Mouse (Mus musculus) olfactory bulb, adult 2 months (tissue): ENCODE results near the gene Cyp20a1. TPM values are rescaled to one million over a fixed set of nuclear protein-coding genes. Genes with fewer than 3 reads are reported as not detected.
A peak's percentile ranks its signal among the peaks of the same experiment; 100 is the strongest.

Experiments
- H3K27ac ChIP-seq: fragments of 200-500 bp; 2 replicates; pipeline ENCODE4 v1.5.1; 2012; ENCODE audit warnings: low read depth, low read length; ENCODE audit not compliant: insufficient read depth
- H3K4me1 ChIP-seq: fragments of 200-500 bp; 2 replicates; pipeline ENCODE4 v1.6.1; 2012; ENCODE audit warnings: low read length; ENCODE audit not compliant: control insufficient read depth, insufficient read depth
- H3K4me3 ChIP-seq: fragments of 200-500 bp; 2 replicates; pipeline ENCODE4 v1.5.1; 2012; ENCODE audit warnings: mild to moderate bottlenecking, low read depth, low read length, moderate library complexity; ENCODE audit not compliant: insufficient read depth
- CTCF ChIP-seq: fragments of 200-500 bp; IDR thresholded peaks from 2 replicates; pipeline ENCODE4 v1.5.1; 2012; ENCODE audit warnings: low read depth, mild to moderate bottlenecking, low read length, moderate library complexity; ENCODE audit not compliant: insufficient read depth
- POLR2A ChIP-seq: fragments of 200-500 bp; IDR thresholded peaks from 2 replicates; pipeline ENCODE4 v1.6.1; 2012; ENCODE audit warnings: mild to moderate bottlenecking, low read depth, low read length, moderate library complexity; ENCODE audit not compliant: insufficient read depth
- WGBS: fragments of 180-500 bp; shearing (Covaris S2); methylation state at CpG from one replicate; pipeline ENCODE4 v1.1.7; 2018; 5-methylcytosine and 5-hydroxymethylcytosine counted together
- polyA plus RNA-seq: library from polyadenylated mRNA; stranded (reverse); fragments of >200 nt; gene quantifications from 2 replicates; pipeline ENCODE4 v1.2.4, GENCODE M21; 2012; ENCODE audit warnings: low replicate concordance; ENCODE audit not compliant: missing spikeins, insufficient read depth, insufficient read length

Gene Cyp20a1
- not detected in 2 replicates for polyA plus RNA-seq

GRCm38 (mm10) chr1:60342808-60343629 is at the start of gene Cyp20a1:
Gene Cyp20a1, plus strand, starts transcription at chr1:60343323.
- TF ChIP-seq POLR2A (peak; percentile 85), CTCF (no peak)
- H3K4me1 ChIP-seq = no peaks in the 10 kb centered on the region
- 1% methylated on average over 60 of the region's 60 CpGs for WGBS
- peak within 1 kb of the TSS; percentile 62 for H3K27ac ChIP-seq
- H3K4me3 ChIP-seq = peak within 1 kb of the TSS; percentile 72

- H3K27ac ChIP-seq = no peak overlapping the region
- H3K4me3 ChIP-seq = no peak overlapping the region
- TF ChIP-seq POLR2A (no peak), CTCF (no peak)
- no peaks in the 10 kb centered on the region for H3K4me1 ChIP-seq
- WGBS = 74% methylated on average over 1 of the region's 1 CpGs
Measured at GRCm38 (mm10) chr1:60293921-60294320, 49.2 kb upstream of the Cyp20a1 start.

- 3% methylated on average over 14 of the region's 14 CpGs for WGBS
- Histone ChIP-seq H3K27ac (no peak overlapping the region), H3K4me3 (peak overlapping the region; percentile 72), H3K4me1 (no peaks in the 10 kb centered on the region)
- no peak for TF ChIP-seq CTCF
- no peak for TF ChIP-seq POLR2A
Measured at GRCm38 (mm10) chr1:60343630-60344455, 720 bp downstream of the Cyp20a1 start.

- no peak for TF ChIP-seq POLR2A
- no peak for TF ChIP-seq CTCF
- Histone ChIP-seq H3K4me3 (no peak overlapping the region), H3K27ac (no peak overlapping the region), H3K4me1 (no peaks in the 10 kb centered on the region)
- 83% methylated on average over 6 of the region's 6 CpGs for WGBS
Measured at GRCm38 (mm10) chr1:60344670-60345069, 1.5 kb downstream of the Cyp20a1 start.

DNA sequence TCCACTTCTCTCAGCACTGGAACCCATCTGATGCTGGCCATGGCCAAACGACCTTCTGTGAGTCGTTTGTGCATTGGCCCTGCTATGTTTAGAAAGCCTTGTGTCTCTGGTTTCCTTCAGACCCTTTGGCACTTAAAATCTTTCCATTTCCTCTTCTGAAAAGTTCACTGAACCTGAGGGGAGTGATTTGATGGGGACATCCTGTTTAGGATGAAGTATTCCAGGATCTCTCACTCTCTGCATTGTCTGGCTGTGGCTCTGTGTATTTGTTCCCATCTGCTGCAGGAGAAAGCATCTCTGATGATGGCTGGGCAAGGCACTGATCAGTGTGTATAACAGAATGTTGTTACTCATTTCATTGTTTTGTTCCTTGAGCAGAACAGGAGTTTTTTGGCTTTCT is 2.6 kb downstream of the Cyp20a1 start:
- Histone ChIP-seq H3K27ac (no peak overlapping the region), H3K4me1 (no peaks in the 10 kb centered on the region), H3K4me3 (no peak overlapping the region)
- 93% methylated on average over 2 of the region's 2 CpGs for WGBS
- TF ChIP-seq CTCF (no peak), POLR2A (no peak)

DNA sequence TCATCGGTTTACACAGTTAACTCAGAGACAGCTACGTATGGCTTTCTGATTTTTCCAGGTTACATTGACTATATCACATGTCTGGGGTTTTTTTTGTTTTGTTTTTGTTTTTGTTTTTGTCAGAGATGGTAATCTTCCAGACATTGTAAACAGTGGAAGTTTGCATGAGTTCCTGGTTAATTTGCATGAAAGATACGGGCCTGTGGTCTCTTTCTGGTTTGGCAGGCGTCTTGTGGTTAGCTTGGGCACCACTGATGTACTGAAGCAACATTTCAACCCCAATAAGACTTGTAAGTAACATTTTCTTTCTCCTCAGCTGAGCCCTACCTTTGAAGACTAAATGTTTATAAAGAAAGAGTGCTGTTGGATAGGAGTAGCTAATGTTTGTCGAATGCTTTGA is 9.7 kb downstream of the Cyp20a1 start:
- Histone ChIP-seq H3K4me1 (no peaks in the 10 kb centered on the region), H3K4me3 (no peak overlapping the region), H3K27ac (no peak overlapping the region)
- TF ChIP-seq CTCF (no peak), POLR2A (no peak)
- 81% methylated on average over 5 of the region's 5 CpGs for whole genome bisulfite sequencing

- no peaks in the 10 kb centered on the region for H3K4me1 ChIP-seq
- TF ChIP-seq CTCF = no peak
- TF ChIP-seq POLR2A = no peak
- no peak overlapping the region for H3K27ac ChIP-seq
- WGBS = 93% methylated on average over 1 of the region's 1 CpGs
- no peak overlapping the region for H3K4me3 ChIP-seq
Measured at GRCm38 (mm10) chr1:60361626-60362025, 18.5 kb downstream of the Cyp20a1 start.

DNA sequence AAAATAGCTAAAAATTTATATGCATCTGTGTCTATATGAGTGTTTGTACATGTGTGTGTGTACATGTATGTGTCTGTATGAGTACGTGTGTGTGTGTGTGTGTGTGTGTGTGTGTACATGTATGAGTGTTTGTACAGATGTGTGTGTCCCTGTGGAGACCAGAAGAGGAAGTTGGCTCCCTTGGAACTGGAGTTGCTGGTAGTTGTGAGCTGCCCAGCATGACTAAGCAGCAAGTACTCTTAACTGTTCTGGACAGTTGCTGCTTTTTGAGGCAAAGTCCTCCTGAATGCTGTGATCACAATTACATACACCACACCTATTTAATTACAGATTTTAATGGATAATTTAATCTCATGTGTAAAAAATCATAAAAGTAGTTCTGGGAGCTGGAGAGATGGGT is 33.4 kb downstream of the Cyp20a1 start:
- Histone ChIP-seq H3K4me3 (no peak overlapping the region), H3K27ac (no peak overlapping the region), H3K4me1 (no peaks in the 10 kb centered on the region)
- TF ChIP-seq POLR2A = no peak
- no peak for TF ChIP-seq CTCF
- WGBS = 97% methylated on average over 1 of the region's 1 CpGs

DNA sequence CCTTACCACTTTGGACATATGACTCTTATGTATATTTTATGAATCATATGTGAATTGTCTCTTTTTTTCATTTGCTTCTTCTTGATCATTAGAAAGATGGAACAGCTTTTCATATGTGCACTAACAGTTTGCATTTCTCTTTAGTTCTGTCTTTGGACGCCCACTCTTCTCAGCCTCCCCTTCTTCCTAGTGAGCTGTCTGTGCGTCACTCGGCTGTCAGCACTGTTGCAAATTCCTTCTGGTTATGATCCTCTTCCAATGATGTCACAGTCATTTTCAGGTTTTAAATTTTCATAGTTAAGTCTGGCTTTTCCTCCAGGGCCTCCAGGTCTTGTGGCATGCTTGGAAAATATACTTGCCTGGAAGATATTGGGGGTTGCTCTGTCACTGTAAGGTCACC is 38.8 kb downstream of the Cyp20a1 start:
- H3K4me3 ChIP-seq = no peak overlapping the region
- 97% methylated on average over 3 of the region's 3 CpGs for WGBS
- H3K4me1 ChIP-seq = no peaks in the 10 kb centered on the region
- H3K27ac ChIP-seq = no peak overlapping the region
- TF ChIP-seq CTCF (no peak), POLR2A (no peak)
